Mouse (Mus musculus): ENCODE data around the gene Cenpi.

DNA sequence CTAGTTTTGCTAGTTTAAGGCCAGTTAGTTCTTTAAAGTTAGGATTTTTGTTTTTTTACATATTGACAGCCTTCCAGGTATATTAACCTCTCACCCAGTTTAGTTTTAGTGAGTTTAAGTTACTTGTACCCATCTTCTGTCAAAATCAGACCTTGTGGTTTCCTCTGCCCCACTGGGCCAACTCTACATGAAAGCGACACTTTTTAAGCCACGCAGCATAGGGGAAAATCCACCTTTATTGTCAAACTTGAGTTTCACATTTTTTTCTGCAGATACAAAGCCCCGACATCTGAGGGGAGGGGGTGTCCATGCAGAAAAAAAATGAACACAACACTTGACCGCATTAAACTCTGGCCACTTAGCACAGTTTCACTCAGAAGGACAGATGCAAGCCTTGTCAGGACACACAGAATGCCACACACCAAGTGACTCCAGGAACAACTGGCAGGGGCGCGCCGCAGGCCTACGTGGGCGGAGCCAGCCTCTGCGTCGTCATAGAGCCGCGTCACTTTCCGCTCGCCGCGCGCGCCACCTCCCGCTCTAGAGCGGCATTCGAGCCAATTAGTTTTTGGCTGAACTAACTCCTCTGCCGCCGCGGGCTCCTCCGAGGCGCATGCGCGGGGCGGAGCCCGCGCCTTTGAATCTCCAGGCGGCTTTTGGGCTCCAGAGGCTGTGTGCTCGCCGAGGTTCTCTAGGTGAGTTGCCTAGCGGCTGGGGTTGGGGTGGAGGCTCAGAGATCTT lies at the start of gene Cenpi:
- TF ChIP-seq CTCF (IDR thresholded peaks at IDR 0.05; ENCODE audit: low read depth, low read length) (no peak), POLR2A (IDR thresholded peaks at IDR 0.05; ENCODE audit: borderline replicate concordance, low read depth, low read length) (no peak)

All from bone marrow macrophage, adult 2 months (primary cell).